Mouse (Mus musculus) kidney, adult 2 months (tissue): ENCODE data around the gene Vipas39. TPM values are rescaled to one million over a fixed set of nuclear protein-coding genes. Genes with fewer than 3 reads are reported as not detected.

Experiments used
- DNase-seq: peaks from one replicate; pipeline ENCODE4 v3.0.0; 2021
- H3K27ac ChIP-seq: fragments of 200-500 bp; 2 replicates; pipeline ENCODE4 v1.5.1; 2012; ENCODE audit warnings: low read depth, low read length, control low read depth, inconsistent platforms; ENCODE audit not compliant: insufficient read depth
- H3K27me3 ChIP-seq: fragments of 200-500 bp; replicated peaks from 2 replicates; pipeline ENCODE4 v1.6.1; 2012; ENCODE audit warnings: mild to moderate bottlenecking, moderate library complexity, low read length, inconsistent platforms; ENCODE audit not compliant: control insufficient read depth, insufficient read depth
- H3K36me3 ChIP-seq: fragments of 200-500 bp; 2 replicates; pipeline ENCODE4 v1.6.1; 2012; ENCODE audit warnings: mild to moderate bottlenecking, moderate library complexity, low read length, inconsistent platforms; ENCODE audit not compliant: control insufficient read depth, insufficient read depth
- H3K4me1 ChIP-seq: fragments of 200-500 bp; 2 replicates; pipeline ENCODE4 v1.6.1; 2011; ENCODE audit warnings: low read length; ENCODE audit not compliant: control insufficient read depth, insufficient read depth
- H3K4me3 ChIP-seq: fragments of 200-500 bp; 2 replicates; pipeline ENCODE4 v1.5.1; 2011; ENCODE audit warnings: mild to moderate bottlenecking, low read depth, low read length, control low read depth; ENCODE audit not compliant: insufficient read depth
- CTCF ChIP-seq: fragments of 200-500 bp; conservative IDR thresholded peaks from 2 replicates; pipeline ENCODE4 v1.5.1; 2011; ENCODE audit warnings: low read depth, mild to moderate bottlenecking, control low read depth, low read length, moderate library complexity, mixed read lengths; ENCODE audit not compliant: insufficient read depth, insufficient read length
- POLR2A ChIP-seq: fragments of 200-500 bp; IDR thresholded peaks from one replicate; pipeline ENCODE4 v1.6.1; 2011; ENCODE audit warnings: low read depth, low read length, control low read depth
- WGBS: fragments of 180-500 bp; shearing (Covaris S2); methylation state at CpG from one replicate; pipeline ENCODE4 v1.1.7; 2018; 5-methylcytosine and 5-hydroxymethylcytosine counted together
- polyA plus RNA-seq: library from polyadenylated mRNA; depleted of rRNA; stranded (reverse); fragments of >200 nt; gene quantifications from 2 replicates; pipeline ENCODE4 v1.2.3, GENCODE M21; 2012

The Vipas39 gene
- polyA plus RNA-seq, 1 experiment: 47.4 TPM

GRCm38 (mm10) chr12:87236882-87237483 lies 29.1 kb downstream of the Vipas39 start:
- no peak overlapping the region for H3K27ac ChIP-seq
- TF ChIP-seq CTCF (no peak), POLR2A (no peak)

GRCm38 (mm10) chr12:87230379-87230895 lies 35.6 kb downstream of the Vipas39 start:
- Histone ChIP-seq H3K4me3 (no peak overlapping the region), H3K27me3 (no peaks in the 10 kb centered on the region), H3K4me1 (no peaks in the 10 kb centered on the region), H3K36me3 (no peaks in the 10 kb centered on the region), H3K27ac (no peak overlapping the region)
- no peak for DNase-seq
- TF ChIP-seq CTCF: no peak
- TF ChIP-seq POLR2A: no peak

More at GRCm38 (mm10) chr12:87236882-87237483, 29.1 kb downstream of the Vipas39 start:
- WGBS: 82% methylated on average over 5 of the region's 5 CpGs
- DNase-seq: no peak
- Histone ChIP-seq H3K36me3 (peaks cover 9% of the 10 kb centered on the region), H3K4me3 (no peak overlapping the region), H3K27me3 (no peaks in the 10 kb centered on the region), H3K4me1 (no peaks in the 10 kb centered on the region)

- Histone ChIP-seq H3K4me3 (no peak overlapping the region), H3K27me3 (no peaks in the 10 kb centered on the region), H3K27ac (no peak overlapping the region), H3K36me3 (no peaks in the 10 kb centered on the region), H3K4me1 (no peaks in the 10 kb centered on the region)
- no peak for DNase-seq
- WGBS: 87% methylated on average over 2 of the region's 2 CpGs
- TF ChIP-seq POLR2A: no peak
- no peak for TF ChIP-seq CTCF
Measured at GRCm38 (mm10) chr12:87229633-87230032, 36.4 kb downstream of the Vipas39 start.

GRCm38 (mm10) chr12:87226801-87227200 lies 39.3 kb downstream of the Vipas39 start:
- no peak for DNase-seq
- H3K36me3 ChIP-seq: no peaks in the 10 kb centered on the region
- no peak for TF ChIP-seq CTCF
- no peak for TF ChIP-seq POLR2A
- H3K4me1 ChIP-seq: no peaks in the 10 kb centered on the region
- H3K27me3 ChIP-seq: no peaks in the 10 kb centered on the region
- H3K4me3 ChIP-seq: no peak overlapping the region
- no peak overlapping the region for H3K27ac ChIP-seq
- 76% methylated on average over 7 of the region's 7 CpGs for WGBS

GRCm38 (mm10) chr12:87224950-87225349 lies 41.1 kb downstream of the Vipas39 start:
- Histone ChIP-seq H3K4me1 (no peaks in the 10 kb centered on the region), H3K4me3 (no peak overlapping the region), H3K27ac (no peak overlapping the region), H3K27me3 (no peaks in the 10 kb centered on the region), H3K36me3 (no peaks in the 10 kb centered on the region)
- WGBS: 82% methylated on average over 10 of the region's 10 CpGs
- TF ChIP-seq POLR2A: no peak
- no peak for TF ChIP-seq CTCF
- DNase-seq: no peak

- no peaks in the 10 kb centered on the region for H3K4me1 ChIP-seq
- WGBS: 64% methylated on average over 7 of the region's 7 CpGs
- H3K27me3 ChIP-seq: no peaks in the 10 kb centered on the region
- DNase-seq: no peak
- H3K36me3 ChIP-seq: no peaks in the 10 kb centered on the region
- H3K4me3 ChIP-seq: no peak overlapping the region
- no peak overlapping the region for H3K27ac ChIP-seq
- TF ChIP-seq CTCF (no peak), POLR2A (no peak)
Measured at GRCm38 (mm10) chr12:87219362-87219761, 46.7 kb downstream of the Vipas39 start.

- Histone ChIP-seq H3K36me3 (no peaks in the 10 kb centered on the region), H3K4me3 (no peak overlapping the region), H3K27ac (no peak overlapping the region), H3K27me3 (no peaks in the 10 kb centered on the region), H3K4me1 (no peaks in the 10 kb centered on the region)
- TF ChIP-seq POLR2A (no peak), CTCF (no peak)
- no peak for DNase-seq
Measured at GRCm38 (mm10) chr12:87217596-87217995, 48.5 kb downstream of the Vipas39 start.
